Mouse (Mus musculus): Measurements from ENCODE around the gene Pam. TPM values are rescaled to one million over a fixed set of nuclear protein-coding genes. Genes with fewer than 3 reads are reported as not detected.

Pam gene
- total and polyA plus RNA-seq, 2 experiments from 2014 or later: 46.6 to 125 TPM

DNA sequence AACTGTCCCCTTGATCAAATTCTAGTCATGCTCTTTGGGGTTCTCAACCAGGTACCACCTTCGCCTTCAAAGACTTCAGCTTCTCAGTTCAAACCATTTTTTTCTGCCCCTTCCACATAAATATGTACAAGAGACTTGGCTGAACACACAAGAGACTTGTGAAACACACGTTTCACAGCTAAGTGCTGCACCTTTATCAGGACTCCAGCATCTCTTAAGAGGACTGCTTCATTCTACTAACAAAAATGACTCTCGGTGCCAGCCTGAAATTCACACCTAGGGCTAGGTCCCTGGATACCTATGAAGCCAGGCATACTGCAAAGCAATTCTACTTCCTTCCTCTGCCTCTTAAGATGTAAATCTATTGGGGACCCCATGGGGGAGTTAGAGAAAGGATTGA lies 148.3 kb downstream of the Pam start:
- no peak for DNase-seq (ENCODE audit: low spot score)
- Histone ChIP-seq H3K4me3 (ENCODE audit: low read depth, low read length) (no peak overlapping the region), H3K27me3 (ENCODE audit: insufficient read depth, low read length) (no peaks in the 10 kb centered on the region), H3K4me2 (ENCODE audit: low read depth, low read length, poor library complexity, severe bottlenecking) (no peak overlapping the region), H3K9ac (replicated peaks; ENCODE audit: low read length, poor library complexity, severe bottlenecking) (no peak overlapping the region), H3K9me3 (ENCODE audit: low read length) (no peaks in the 10 kb centered on the region), H3K4me1 (ENCODE audit: insufficient read depth, low read length) (no peaks in the 10 kb centered on the region), H3K36me3 (ENCODE audit: insufficient read depth, low read length) (no peaks in the 10 kb centered on the region), H3K27ac (ENCODE audit: low read depth, low read length) (no peak overlapping the region)
- 82% methylated on average over 3 of the region's 3 CpGs for WGBS
- ATAC-seq (ENCODE audit: low FRiP score): no peak
- TF ChIP-seq CTCF (IDR thresholded peaks at IDR 0.05): no peak

DNA sequence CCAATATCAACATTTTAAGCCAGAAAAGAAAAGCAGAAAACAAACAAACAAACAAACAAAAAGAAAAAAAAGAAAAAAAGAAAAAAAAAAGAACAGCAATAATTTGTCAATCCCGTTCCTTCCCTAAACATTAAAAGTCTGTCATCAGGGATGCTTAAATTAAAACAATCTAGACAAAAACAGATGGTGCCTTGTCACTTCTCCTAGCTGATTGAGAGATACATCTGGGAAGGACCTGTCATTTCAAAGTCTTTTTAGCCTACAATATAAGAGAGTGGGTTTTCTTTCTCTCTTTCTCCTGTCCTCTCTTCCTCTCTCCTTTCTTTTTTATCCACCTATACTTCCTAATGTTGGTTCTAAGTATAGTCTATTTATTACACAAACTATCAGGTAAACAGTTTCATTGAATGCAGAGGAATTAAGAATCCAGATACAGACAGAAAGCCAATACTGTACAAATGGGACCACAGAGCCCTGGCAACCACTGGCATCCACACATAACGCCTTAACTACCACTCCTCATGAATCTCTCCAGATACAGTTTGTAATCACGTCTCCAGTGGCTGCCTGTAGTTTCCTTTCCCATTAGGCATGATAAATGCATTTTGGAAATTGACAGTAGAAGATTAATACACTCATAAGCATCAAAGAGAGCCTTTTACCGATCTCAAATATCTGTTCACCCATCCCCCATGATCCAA lies 151.4 kb downstream of the Pam start:
- H3K9ac ChIP-seq (replicated peaks; ENCODE audit: low read length, poor library complexity, severe bottlenecking): no peak overlapping the region
- H3K9me3 ChIP-seq (ENCODE audit: low read length): no peaks in the 10 kb centered on the region
- TF ChIP-seq CTCF (IDR thresholded peaks at IDR 0.05): no peak
- 50% methylated on average over 4 of the region's 4 CpGs for WGBS
- no peaks in the 10 kb centered on the region for H3K27me3 ChIP-seq (ENCODE audit: insufficient read depth, low read length)
- ATAC-seq (ENCODE audit: low FRiP score) (no peak), DNase-seq (ENCODE audit: low spot score) (no peak)
- no peak overlapping the region for H3K4me2 ChIP-seq (ENCODE audit: low read depth, low read length, poor library complexity, severe bottlenecking)
- no peaks in the 10 kb centered on the region for H3K36me3 ChIP-seq (ENCODE audit: insufficient read depth, low read length)
- no peak overlapping the region for H3K27ac ChIP-seq (ENCODE audit: low read depth, low read length)
- H3K4me1 ChIP-seq (ENCODE audit: insufficient read depth, low read length): no peaks in the 10 kb centered on the region
- H3K4me3 ChIP-seq (ENCODE audit: low read depth, low read length): no peak overlapping the region

DNA sequence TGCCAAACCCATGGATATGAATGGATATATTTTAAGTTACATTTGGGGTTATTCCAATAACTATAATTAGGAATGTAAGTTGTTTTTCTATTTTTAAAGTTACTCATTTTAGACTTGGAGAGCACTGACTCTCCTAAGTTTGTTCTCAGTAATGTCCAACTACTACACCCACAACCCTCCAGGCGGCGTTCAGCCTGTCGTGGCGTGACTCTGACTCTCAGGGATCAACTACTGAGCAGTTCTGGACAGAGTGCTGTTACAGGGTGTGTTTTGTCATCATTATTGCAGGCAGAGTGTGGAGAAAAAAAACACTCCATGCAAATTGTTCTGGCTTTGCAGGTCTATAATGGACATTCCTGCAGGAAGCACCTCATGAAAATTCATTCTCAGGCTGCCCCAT lies 152.0 kb downstream of the Pam start:
- H3K4me2 ChIP-seq (ENCODE audit: low read depth, low read length, poor library complexity, severe bottlenecking): no peak overlapping the region
- H3K27ac ChIP-seq (ENCODE audit: low read depth, low read length): no peak overlapping the region
- H3K9me3 ChIP-seq (ENCODE audit: low read length): no peaks in the 10 kb centered on the region
- WGBS: 70% methylated on average over 4 of the region's 4 CpGs
- ATAC-seq (ENCODE audit: low FRiP score) (no peak), DNase-seq (ENCODE audit: low spot score) (no peak)
- no peaks in the 10 kb centered on the region for H3K36me3 ChIP-seq (ENCODE audit: insufficient read depth, low read length)
- H3K9ac ChIP-seq (replicated peaks; ENCODE audit: low read length, poor library complexity, severe bottlenecking): no peak overlapping the region
- no peaks in the 10 kb centered on the region for H3K4me1 ChIP-seq (ENCODE audit: insufficient read depth, low read length)
- no peak overlapping the region for H3K4me3 ChIP-seq (ENCODE audit: low read depth, low read length)
- TF ChIP-seq CTCF (IDR thresholded peaks at IDR 0.05): no peak
- no peaks in the 10 kb centered on the region for H3K27me3 ChIP-seq (ENCODE audit: insufficient read depth, low read length)

DNA sequence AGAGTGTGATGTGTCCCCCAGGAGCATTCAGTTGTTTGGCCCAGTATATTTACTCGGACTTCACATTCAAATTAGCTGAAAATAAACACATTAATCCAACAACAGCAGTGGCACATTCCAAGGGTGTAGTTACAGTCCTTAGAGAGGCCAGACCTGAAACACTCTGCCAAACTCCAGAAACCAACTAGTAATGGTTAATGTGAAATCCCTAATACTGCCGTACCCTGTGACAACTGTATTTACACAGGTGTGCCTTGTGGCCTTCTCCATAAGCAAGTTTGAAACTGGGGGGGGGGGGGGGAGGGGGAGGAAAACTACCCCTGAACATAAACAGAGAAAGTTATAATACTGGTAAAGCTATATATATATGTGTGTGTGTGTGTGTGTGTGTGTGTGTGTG lies 152.5 kb downstream of the Pam start:
- H3K9me3 ChIP-seq (ENCODE audit: low read length): no peaks in the 10 kb centered on the region

DNA sequence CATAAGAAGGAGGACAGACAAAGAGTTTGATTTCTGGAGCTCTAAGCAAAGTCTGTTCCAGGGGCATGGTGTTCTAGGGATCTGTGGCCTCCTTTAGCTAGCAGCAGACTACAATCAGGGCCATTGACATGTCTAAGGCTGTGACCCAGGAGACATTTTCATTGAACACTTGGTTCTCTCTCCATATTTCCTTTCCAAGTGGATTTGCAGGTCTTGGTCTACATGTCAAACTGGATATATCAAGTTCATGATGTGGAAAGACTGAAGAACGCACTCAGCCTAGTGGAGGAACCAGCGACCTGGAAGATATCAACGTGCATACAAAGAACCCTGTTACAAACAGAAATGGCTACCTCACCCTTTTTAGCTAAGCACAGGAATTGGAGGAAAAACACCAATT lies 156.9 kb downstream of the Pam start:
- Histone ChIP-seq H3K27ac (ENCODE audit: low read depth, low read length) (no peak overlapping the region), H3K9ac (replicated peaks; ENCODE audit: low read length, poor library complexity, severe bottlenecking) (no peak overlapping the region), H3K27me3 (ENCODE audit: insufficient read depth, low read length) (no peaks in the 10 kb centered on the region), H3K36me3 (ENCODE audit: insufficient read depth, low read length) (no peaks in the 10 kb centered on the region), H3K9me3 (ENCODE audit: low read length) (no peaks in the 10 kb centered on the region), H3K4me3 (ENCODE audit: low read depth, low read length) (no peak overlapping the region), H3K4me1 (ENCODE audit: insufficient read depth, low read length) (peaks cover 6% of the 10 kb centered on the region; the same call in 1 of the 2 replicates), H3K4me2 (ENCODE audit: low read depth, low read length, poor library complexity, severe bottlenecking) (no peak overlapping the region)
- no peak for ATAC-seq (ENCODE audit: low FRiP score)
- TF ChIP-seq CTCF (IDR thresholded peaks at IDR 0.05): no peak
- WGBS: 86% methylated on average over 3 of the region's 3 CpGs
- peak; percentile 53 for DNase-seq (ENCODE audit: low spot score)

More for the DNA sequence above, 152.5 kb downstream of the Pam start:
- Histone ChIP-seq H3K27me3 (ENCODE audit: insufficient read depth, low read length) (no peaks in the 10 kb centered on the region), H3K36me3 (ENCODE audit: insufficient read depth, low read length) (no peaks in the 10 kb centered on the region), H3K4me1 (ENCODE audit: insufficient read depth, low read length) (peaks cover 3% of the 10 kb centered on the region; the same call in 1 of the 2 replicates), H3K27ac (ENCODE audit: low read depth, low read length) (no peak overlapping the region), H3K9ac (replicated peaks; ENCODE audit: low read length, poor library complexity, severe bottlenecking) (no peak overlapping the region), H3K4me2 (ENCODE audit: low read depth, low read length, poor library complexity, severe bottlenecking) (no peak overlapping the region), H3K4me3 (ENCODE audit: low read depth, low read length) (no peak overlapping the region)
- TF ChIP-seq CTCF (IDR thresholded peaks at IDR 0.05): no peak
- DNase-seq (ENCODE audit: low spot score) (no peak), ATAC-seq (ENCODE audit: low FRiP score) (no peak)
- WGBS: 73% methylated on average over 2 of the region's 2 CpGs

DNA sequence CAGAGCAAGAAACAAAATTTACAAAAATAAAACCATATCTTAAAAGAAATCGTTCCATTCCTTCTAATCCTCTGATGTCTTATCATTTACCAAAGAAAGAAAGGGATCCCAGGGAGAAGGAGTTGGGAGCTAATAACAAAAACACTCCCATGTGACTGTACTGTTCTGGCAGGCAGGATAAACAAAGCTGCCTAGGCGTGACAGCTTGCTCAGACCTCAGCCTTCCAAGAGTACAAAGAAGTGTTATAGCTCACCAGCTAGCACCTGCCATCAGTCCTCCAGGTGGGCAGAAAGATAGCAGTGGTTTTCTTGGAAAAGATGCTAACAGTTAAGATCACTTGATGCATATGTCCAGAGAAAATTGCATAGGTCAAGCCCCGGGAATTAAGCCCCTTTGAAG lies 157.4 kb downstream of the Pam start:
- Histone ChIP-seq H3K4me1 (ENCODE audit: insufficient read depth, low read length) (peaks cover 6% of the 10 kb centered on the region; the same call in 1 of the 2 replicates), H3K27me3 (ENCODE audit: insufficient read depth, low read length) (no peaks in the 10 kb centered on the region), H3K4me3 (ENCODE audit: low read depth, low read length) (no peak overlapping the region), H3K9ac (replicated peaks; ENCODE audit: low read length, poor library complexity, severe bottlenecking) (no peak overlapping the region), H3K9me3 (ENCODE audit: low read length) (no peaks in the 10 kb centered on the region), H3K4me2 (ENCODE audit: low read depth, low read length, poor library complexity, severe bottlenecking) (no peak overlapping the region), H3K27ac (ENCODE audit: low read depth, low read length) (no peak overlapping the region), H3K36me3 (ENCODE audit: insufficient read depth, low read length) (no peaks in the 10 kb centered on the region)
- ATAC-seq (ENCODE audit: low FRiP score): no peak
- DNase-seq (ENCODE audit: low spot score): no peak
- 34% methylated on average over 3 of the region's 3 CpGs for WGBS
- no peak for TF ChIP-seq CTCF (IDR thresholded peaks at IDR 0.05)

All from midbrain, postnatal 0 days (tissue).